Mouse (Mus musculus) MEL (cell line): ENCODE data around the gene Pmpca. TPM values are rescaled to one million over a fixed set of nuclear protein-coding genes. Genes with fewer than 3 reads are reported as not detected.
A peak's percentile ranks its signal among the peaks of the same experiment; 100 is the strongest.

Experiments
- DNase-seq: peaks from one replicate; pipeline ENCODE4 v3.0.0; 2011; ENCODE audit warnings: low read depth, low spot score
- H3K27ac ChIP-seq: 2 replicates; pipeline ENCODE4 v1.5.1; 2012; ENCODE audit warnings: low read depth, mild to moderate bottlenecking, control low read depth, low read length, moderate library complexity; ENCODE audit not compliant: control insufficient read depth
- H3K27me3 ChIP-seq, 2 experiments: fragments of 150-350 bp in 1 of 2; sonication (generic) in 1 of 2; 2 replicates each; pipeline ENCODE4 v1.6.1; 2012; ENCODE audit warnings: low read length in 2 of 2, mild to moderate bottlenecking in 2 of 2, improper control_type of control experiment in 1 of 2, moderate library complexity in 1 of 2; ENCODE audit not compliant: insufficient read depth in 2 of 2, control insufficient read depth in 1 of 2
- H3K36me3 ChIP-seq, 2 experiments: 2 replicates each; pipeline ENCODE4 v1.6.1; 2012 to 2014; ENCODE audit warnings: low read length in 2 of 2, improper control_type of control experiment in 1 of 2, inconsistent platforms in 1 of 2, mild to moderate bottlenecking in 1 of 2; ENCODE audit not compliant: insufficient read depth in 2 of 2, control insufficient read depth in 1 of 2
- H3K4me1 ChIP-seq, 2 experiments: fragments of 150-350 bp in 1 of 2; sonication (generic) in 1 of 2; 2 replicates each; pipeline ENCODE4 v1.6.1; 2012; ENCODE audit warnings: low read length in 2 of 2, improper control_type of control experiment in 1 of 2, mild to moderate bottlenecking in 1 of 2; ENCODE audit not compliant: insufficient read depth in 2 of 2, control insufficient read depth in 1 of 2
- H3K4me3 ChIP-seq, 2 experiments: fragments of 150-350 bp in 1 of 2; sonication (generic) in 1 of 2; 2 replicates each; pipeline ENCODE4 v1.5.1; 2012; ENCODE audit warnings: low read depth in 2 of 2, low read length in 2 of 2, mild to moderate bottlenecking in 2 of 2, moderate library complexity in 2 of 2, control low read depth in 1 of 2, improper control_type of control experiment in 1 of 2; ENCODE audit not compliant: control insufficient read depth in 1 of 2, insufficient read depth in 1 of 2
- H3K79me2 ChIP-seq: 2 replicates; pipeline ENCODE4 v1.6.1; 2012; ENCODE audit warnings: mild to moderate bottlenecking, low read length, moderate library complexity; ENCODE audit not compliant: control insufficient read depth, poor library complexity, insufficient read depth
- H3K9ac ChIP-seq: 2 replicates; pipeline ENCODE4 v1.6.1; 2012; ENCODE audit warnings: low read depth, mild to moderate bottlenecking, control low read depth, low read length, moderate library complexity; ENCODE audit not compliant: control insufficient read depth, poor library complexity, severe bottlenecking
- H3K9me3 ChIP-seq: fragments of 150-350 bp; sonication (generic); replicated peaks from 2 replicates; pipeline ENCODE4 v1.6.1; 2012; ENCODE audit warnings: mild to moderate bottlenecking, low read length, improper control_type of control experiment, moderate library complexity; ENCODE audit not compliant: insufficient read depth
- EP300 ChIP-seq, 2 experiments: IDR thresholded peaks; 2 replicates each; pipeline ENCODE4 v1.6.1; 2011; ENCODE audit warnings: improper control_type of control experiment in 2 of 2, low read length in 2 of 2, low read depth in 1 of 2, mild to moderate bottlenecking in 1 of 2
- ETS1 ChIP-seq: IDR thresholded peaks from 2 replicates; pipeline ENCODE4 v1.6.1; 2012; ENCODE audit warnings: low read depth, mild to moderate bottlenecking, inconsistent platforms, low read length, improper control_type of control experiment, moderate library complexity
- GABPA ChIP-seq: IDR thresholded peaks from 2 replicates; pipeline ENCODE4 v1.6.1; 2012; ENCODE audit warnings: low read depth, mild to moderate bottlenecking, inconsistent platforms, low read length, improper control_type of control experiment, moderate library complexity
- GATA1 ChIP-seq: IDR thresholded peaks from 2 replicates; pipeline ENCODE4 v1.6.1; 2011; ENCODE audit warnings: low read depth, low read length, improper control_type of control experiment
- MAFK ChIP-seq: IDR thresholded peaks from 2 replicates; pipeline ENCODE4 v1.6.1; 2011; ENCODE audit warnings: low read depth, mild to moderate bottlenecking, low read length, improper control_type of control experiment, borderline replicate concordance
- MAZ ChIP-seq: IDR thresholded peaks from 2 replicates; pipeline ENCODE4 v1.6.1; 2012; ENCODE audit warnings: low read depth, mild to moderate bottlenecking, inconsistent platforms, low read length, improper control_type of control experiment
- NRF1 ChIP-seq: IDR thresholded peaks from 2 replicates; pipeline ENCODE4 v1.6.1; 2014; ENCODE audit warnings: low read depth, mild to moderate bottlenecking, inconsistent platforms, low read length, improper control_type of control experiment, moderate library complexity; ENCODE audit not compliant: poor library complexity, insufficient read depth, severe bottlenecking
- POLR2AphosphoS2 ChIP-seq: IDR thresholded peaks from 2 replicates; pipeline ENCODE4 v1.6.1; 2011; ENCODE audit warnings: low read length, improper control_type of control experiment
- RCOR1 ChIP-seq: IDR thresholded peaks from 2 replicates; pipeline ENCODE4 v1.6.1; 2012; ENCODE audit warnings: low read depth, mild to moderate bottlenecking, inconsistent platforms, low read length, improper control_type of control experiment
- SIN3A ChIP-seq: IDR thresholded peaks from 2 replicates; pipeline ENCODE4 v1.6.1; 2012; ENCODE audit warnings: low read length, improper control_type of control experiment, inconsistent platforms
- SMC3 ChIP-seq: IDR thresholded peaks from 2 replicates; pipeline ENCODE4 v1.6.1; 2011; ENCODE audit warnings: low read depth, low read length, improper control_type of control experiment
- TAL1 ChIP-seq: IDR thresholded peaks from 2 replicates; pipeline ENCODE4 v1.6.1; 2012; ENCODE audit warnings: mild to moderate bottlenecking, inconsistent platforms, low read length, moderate library complexity, mixed read lengths
- ZC3H11A ChIP-seq: IDR thresholded peaks from 2 replicates; pipeline ENCODE4 v1.6.1; 2012; ENCODE audit warnings: low read depth, mild to moderate bottlenecking, inconsistent platforms, low read length, improper control_type of control experiment
- ZKSCAN1 ChIP-seq: IDR thresholded peaks from 2 replicates; pipeline ENCODE4 v1.6.1; 2012; ENCODE audit warnings: low read depth, mild to moderate bottlenecking, inconsistent platforms, low read length, improper control_type of control experiment, moderate library complexity
- ZMIZ1 ChIP-seq: IDR thresholded peaks from 2 replicates; pipeline ENCODE4 v1.6.1; 2012; ENCODE audit warnings: low read depth, mild to moderate bottlenecking, inconsistent platforms, low read length, improper control_type of control experiment, moderate library complexity
- polyA plus RNA-seq, 2 experiments: library from polyadenylated mRNA; stranded (reverse) in 1 of 2; unstranded in 1 of 2; fragments of >175 nt in 1 of 2; fragments of >200 nt in 1 of 2; gene quantifications; 2 replicates each; pipeline versions ENCODE4 v1.2.1 to v1.2.4; 2012; ENCODE audit warnings: low replicate concordance in 2 of 2, low read depth in 1 of 2; ENCODE audit not compliant: insufficient read length in 2 of 2, insufficient read depth in 1 of 2, missing spikeins in 1 of 2
- total RNA-seq: library from RNA; depleted of rRNA; stranded (reverse); fragments of 300-350 nt; gene quantifications from 2 replicates; pipeline ENCODE4 v1.2.3, GENCODE M21; 2012; rRNA removed

The Pmpca gene
- total and polyA plus RNA-seq, 3 experiments: 46.4 to 166 (median 96.5) TPM

DNA sequence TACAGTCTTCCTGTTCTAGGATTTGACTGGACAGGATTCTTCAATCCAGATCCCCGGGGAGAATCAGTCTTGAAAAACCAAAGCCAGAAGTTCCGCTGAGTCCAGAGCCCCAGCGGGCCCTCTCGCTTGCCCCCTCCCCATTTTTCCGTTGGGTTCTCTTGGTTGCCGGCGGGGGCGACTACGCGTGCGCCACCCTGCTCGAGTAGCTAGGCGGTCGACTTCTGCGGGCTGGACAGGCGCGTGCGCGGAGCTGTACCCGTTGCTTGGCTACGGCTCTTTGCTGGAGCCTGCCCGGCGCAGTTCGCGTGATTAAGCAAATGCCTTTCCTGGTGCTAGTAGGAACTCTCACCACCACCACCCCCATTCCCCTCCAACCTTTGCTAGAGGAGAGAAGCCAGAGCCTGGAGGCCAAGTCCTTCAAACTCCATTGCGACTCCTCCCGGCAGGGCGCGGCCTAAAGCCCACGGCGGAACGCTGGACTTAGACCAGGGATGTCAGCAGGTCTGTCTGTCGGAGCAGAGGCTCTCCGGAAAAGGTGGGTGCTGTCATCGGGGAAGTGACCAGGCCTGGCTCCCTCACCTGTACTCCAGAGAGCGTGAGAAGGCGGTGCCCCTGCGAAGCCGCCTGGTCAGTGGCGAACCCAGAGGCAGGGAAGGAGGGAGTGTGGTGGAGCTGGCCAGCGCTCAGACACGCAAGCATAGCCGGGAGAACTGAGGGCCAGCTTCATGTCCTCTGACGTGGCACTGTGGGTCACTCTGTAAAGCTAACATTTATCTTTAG is 56.7 kb downstream of the Pmpca start (continued):
- TF ChIP-seq SMC3: no peak
- TF ChIP-seq ZKSCAN1: no peak
- no peak for TF ChIP-seq POLR2AphosphoS2
- peak; percentile 15; the same call in 1 of the 2 replicates for TF ChIP-seq ETS1
- TF ChIP-seq, all 39 proteins: peak for 14

DNA sequence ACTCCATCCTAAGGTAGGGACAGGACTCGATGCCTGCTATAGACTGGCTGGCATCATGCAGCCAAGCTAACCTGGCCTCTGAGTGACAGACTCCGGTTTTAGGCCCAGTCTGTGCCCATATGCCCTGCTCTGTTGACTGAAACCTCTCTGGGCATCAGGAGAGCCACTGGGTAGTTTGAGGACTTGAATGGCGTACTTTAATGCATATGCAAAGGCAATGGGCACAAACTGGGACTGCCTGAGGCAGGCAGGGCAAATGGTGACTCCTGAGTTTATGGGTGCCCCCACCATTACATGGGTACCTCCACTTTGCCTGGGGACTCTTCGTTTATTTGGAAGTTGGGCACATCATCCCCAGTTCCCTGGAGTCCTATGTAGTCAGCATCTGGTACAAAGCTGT is 57.5 kb downstream of the Pmpca start:
- no peak for DNase-seq
- Histone ChIP-seq H3K79me2 (peaks cover 15% of the 10 kb centered on the region), H3K36me3 (peaks cover 0 to 12% of the 10 kb centered on the region in 2 experiments; a peak in 2 of 4 replicates), H3K9me3 (no peaks in the 10 kb centered on the region), H3K27ac (no peak overlapping the region), H3K27me3 (no peaks in the 10 kb centered on the region), H3K4me3 (peak overlapping the region; percentile 66 to 98), H3K9ac (peak overlapping the region; percentile 88), H3K4me1 (peaks cover 6 to 13% of the 10 kb centered on the region in 2 experiments)
- no peak for TF ChIP-seq MAZ
- TF ChIP-seq NRF1: no peak
- no peak for TF ChIP-seq MAFK
- no peak for TF ChIP-seq RCOR1
- TF ChIP-seq SIN3A: no peak
- no peak for TF ChIP-seq EP300 (IDR thresholded peaks at IDR 0.05; ENCODE audit: low read depth in 1 of 2, low read length in 2 of 2)
- no peak for TF ChIP-seq ZC3H11A
- no peak for TF ChIP-seq GABPA
- no peak for TF ChIP-seq TAL1
- TF ChIP-seq ZKSCAN1: no peak
- TF ChIP-seq ZMIZ1: no peak
- no peak for TF ChIP-seq GATA1

Other genes starting within 250 kb of the Pmpca start
- gene Lhx3, start 181.1 kb upstream of the Pmpca start, total RNA-seq: not detected in 2 replicates
- gene Lhx3, start 181.1 kb upstream of the Pmpca start, polyA plus RNA-seq: not detected
- 13.4 and 17.0 TPM in 2 replicates for gene Qsox2, start 151.8 kb upstream of the Pmpca start, total RNA-seq
- 10 to 100 TPM in 1 of 2 experiments, not detected in 1; 12.1 TPM for gene Qsox2, start 151.8 kb upstream of the Pmpca start, polyA plus RNA-seq
- gene Ccdc187, start 94.8 kb upstream of the Pmpca start, total RNA-seq: not detected in 2 replicates
- gene Ccdc187, start 94.8 kb upstream of the Pmpca start, polyA plus RNA-seq: not detected
- 1.4 and 1.7 TPM in 2 replicates for gene Gpsm1, start 73.8 kb upstream of the Pmpca start, total RNA-seq
- 1 to 10 TPM in 1 of 2 experiments, not detected in 1; 6.9 TPM for gene Gpsm1, start 73.8 kb upstream of the Pmpca start, polyA plus RNA-seq
- 17.4 and 21.8 TPM in 2 replicates for gene Dnlz, start 37.2 kb upstream of the Pmpca start, total RNA-seq
- gene Dnlz, start 37.2 kb upstream of the Pmpca start, polyA plus RNA-seq: 10 to 100 TPM in 1 of 2 experiments, not detected in 1; 27.7 TPM
- 0.16 and 0.35 TPM in 2 replicates for gene Card9, start 28.4 kb upstream of the Pmpca start, total RNA-seq
- under 1 TPM in 1 of 2 experiments, not detected in 1; 0.72 TPM for gene Card9, start 28.4 kb upstream of the Pmpca start, polyA plus RNA-seq
- gene Snapc4, start 8.7 kb upstream of the Pmpca start, total RNA-seq: 40.3 and 49.3 TPM in 2 replicates
- 10 to 100 TPM in 1 of 2 experiments, not detected in 1; 57.6 TPM for gene Snapc4, start 8.7 kb upstream of the Pmpca start, polyA plus RNA-seq
- 51.7 and 63.6 TPM in 2 replicates for gene Entr1, start within 50 bp of the Pmpca start, total RNA-seq
- gene Entr1, start within 50 bp of the Pmpca start, polyA plus RNA-seq: 10 to 100 TPM in 1 of 2 experiments, not detected in 1; 71.1 TPM
- 9.6 and 11.2 TPM in 2 replicates for gene Inpp5e, start 19.9 kb downstream of the Pmpca start, total RNA-seq
- 10 to 100 TPM in 1 of 2 experiments, not detected in 1; 17.5 TPM for gene Inpp5e, start 19.9 kb downstream of the Pmpca start, polyA plus RNA-seq
- 20.3 and 21.4 TPM in 2 replicates for gene Sec16a, start 55.9 kb downstream of the Pmpca start, total RNA-seq
- 10 to 100 TPM in 1 of 2 experiments, not detected in 1; 38.0 TPM for gene Sec16a, start 55.9 kb downstream of the Pmpca start, polyA plus RNA-seq
- 0.39 TPM in 1 of 2 replicates, not detected in the other for gene Notch1, start 127.3 kb downstream of the Pmpca start, total RNA-seq
- under 1 TPM in 1 of 2 experiments, not detected in 1; 0.06 TPM for gene Notch1, start 127.3 kb downstream of the Pmpca start, polyA plus RNA-seq
- 73.9 and 95.4 TPM in 2 replicates for gene Egfl7, start 190.7 kb downstream of the Pmpca start, total RNA-seq
- 100 to 1,000 TPM in 1 of 2 experiments, not detected in 1; 125 TPM for gene Egfl7, start 190.7 kb downstream of the Pmpca start, polyA plus RNA-seq
- gene Gm20532, start 197.3 kb downstream of the Pmpca start, total RNA-seq: 0.15 TPM in 1 of 2 replicates, not detected in the other
- not detected for gene Gm20532, start 197.3 kb downstream of the Pmpca start, polyA plus RNA-seq
- gene Agpat2, start 215.1 kb downstream of the Pmpca start, total RNA-seq: 21.0 and 22.3 TPM in 2 replicates
- gene Agpat2, start 215.1 kb downstream of the Pmpca start, polyA plus RNA-seq: 10 to 100 TPM in 1 of 2 experiments, not detected in 1; 42.4 TPM
- 0.33 and 0.42 TPM in 2 replicates for gene Fam69b, start 239.1 kb downstream of the Pmpca start, total RNA-seq
- gene Fam69b, start 239.1 kb downstream of the Pmpca start, polyA plus RNA-seq: under 1 TPM in 1 of 2 experiments, not detected in 1; 0.67 TPM